8 mouse cellular contexts compared by ENCODE assay signal in genomic region chr12:112592985-112593734, GRCm38 (mm10). TPM values are rescaled to one million over a fixed set of nuclear protein-coding genes. Genes with fewer than 3 reads are reported as not detected.
DNase-seq lines count a peak whose midpoint lies in the region.

No protein-coding gene starts in this region.

- DNase-seq in cerebellum, adult 9-11 months, result peak; percentile 51
- DNase-seq in cerebellum, postnatal 14 days, result no peak
- peak; percentile 57 for DNase-seq in kidney, postnatal 10 days
- DNase-seq in kidney, adult 8-10 months, result no peak
- DNase-seq in urinary bladder, postnatal 25 days (ENCODE audit: low spot score), result peak; percentile 38
- DNase-seq in urinary bladder, adult 2 months (ENCODE audit: low spot score), result no peak
- peak; percentile 40 to 54 for DNase-seq in urinary bladder, postnatal 36 days (ENCODE audit: low spot score in 2 of 2)
- no peak for DNase-seq in ovary, adult 18-20 months (ENCODE audit: low spot score)

RNA-seq across cellular contexts. Expression of gene Inf2, which starts 4.6 kb away (rescaled TPM):
- polyA plus RNA-seq in urinary bladder, adult 2 months (2012; rRNA removed), result 37.4 and 52.8 TPM in 2 replicates

RNA-seq across cellular contexts. Expression of gene Adssl1, which starts 26.7 kb away (rescaled TPM):
- polyA plus RNA-seq in urinary bladder, adult 2 months (2012; rRNA removed), result 19.5 and 26.9 TPM in 2 replicates

RNA-seq across cellular contexts. Expression of gene Siva1, which starts 51.3 kb away (rescaled TPM):
- polyA plus RNA-seq in urinary bladder, adult 2 months (2012; rRNA removed), result 62.6 and 71.8 TPM in 2 replicates

Comparison
In these comparisons a context has a peak if more than half of its experiments do, and no peak if none do; other contexts are left out.
1. DNase-seq: peak in cerebellum, adult 9-11 months (single experiment), kidney, postnatal 10 days (single experiment), urinary bladder, postnatal 25 days (single experiment) and urinary bladder, postnatal 36 days (2 of 2); none in cerebellum, postnatal 14 days (0 of 2), kidney, adult 8-10 months (0 of 2), urinary bladder, adult 2 months (single experiment) and ovary, adult 18-20 months (single experiment).